Mouse (Mus musculus) G1E (cell line): ENCODE measurements around the gene Pofut2. TPM values are rescaled to one million over a fixed set of nuclear protein-coding genes. Genes with fewer than 3 reads are reported as not detected.

ENCODE experiments used
- ATAC-seq: 2 replicates; pipeline ENCODE4 v1.8.0; 2016; ENCODE audit warnings: mild to moderate bottlenecking; ENCODE audit not compliant: insufficient number of reproducible peaks, poor library complexity, low FRiP score, severe bottlenecking; ENCODE audit errors: extremely low read depth
- DNase-seq: peaks from one replicate; pipeline ENCODE4 v3.0.0; 2012; ENCODE audit warnings: low spot score
- H3K27me3 ChIP-seq: 2 replicates; pipeline ENCODE4 v1.6.1; 2012; ENCODE audit warnings: mild to moderate bottlenecking, low read length, inconsistent platforms; ENCODE audit not compliant: insufficient read depth
- H3K36me3 ChIP-seq: replicated peaks from 2 replicates; pipeline ENCODE3; 2012; ENCODE audit warnings: mild to moderate bottlenecking, inconsistent platforms
- H3K4me1 ChIP-seq: 2 replicates; pipeline ENCODE4 v1.6.1; 2012; ENCODE audit warnings: low read depth, low read length, inconsistent platforms, mixed read lengths; ENCODE audit not compliant: insufficient read depth
- H3K4me3 ChIP-seq: 2 replicates; pipeline ENCODE4 v1.5.1; 2012; ENCODE audit warnings: low read depth, mild to moderate bottlenecking, inconsistent platforms, low read length, moderate library complexity, mixed read lengths
- H3K9me3 ChIP-seq: replicated peaks from 2 replicates; pipeline ENCODE4 v1.6.1; 2012; ENCODE audit warnings: inconsistent platforms
- CTCF ChIP-seq: IDR thresholded peaks from 2 replicates; pipeline ENCODE4 v1.5.1; 2012; ENCODE audit warnings: low read depth, low read length, inconsistent platforms, mixed read lengths
- GATA1 ChIP-seq: IDR thresholded peaks from 2 replicates; pipeline ENCODE4 v1.6.1; 2012; ENCODE audit warnings: borderline replicate concordance, low read length, inconsistent platforms, mixed read lengths
- GATA2 ChIP-seq: IDR thresholded peaks from 2 replicates; pipeline ENCODE4 v1.6.1; 2012; ENCODE audit warnings: low read depth, low read length, inconsistent platforms, borderline replicate concordance
- POLR2AphosphoS5 ChIP-seq: IDR thresholded peaks from 2 replicates; pipeline ENCODE4 v1.6.1; 2012; ENCODE audit warnings: low read depth, low read length, inconsistent platforms; ENCODE audit not compliant: insufficient replicate concordance
- TAL1 ChIP-seq: conservative IDR thresholded peaks from 2 replicates; pipeline ENCODE4 v1.6.1; 2012; ENCODE audit warnings: low read depth, low read length, inconsistent platforms, mixed read lengths
- polyA plus RNA-seq: library from polyadenylated mRNA; stranded (reverse); fragments of >175 nt; gene quantifications from 2 replicates; pipeline ENCODE4 v1.2.3, GENCODE M21; 2012
- total RNA-seq, 2 experiments: library from RNA; stranded (forward) in 1 of 2; stranded (reverse) in 1 of 2; fragments of 200-1000 nt in 1 of 2; fragments of >200 nt in 1 of 2; fragmentation: Nextera tagmentation in 1 of 2; gene quantifications; 2 replicates each; pipeline ENCODE4 v1.2.3; 2014 to 2017

The Pofut2 gene
- total and polyA plus RNA-seq, 3 experiments, result 17.6 to 55.7 (median 31.3) TPM

GRCm38 (mm10) chr10:77222963-77223552 lies 36.0 kb upstream of the Pofut2 start:
- H3K4me3 ChIP-seq, result peak overlapping the region; percentile 18; the same call in 1 of the 2 replicates
- ATAC-seq (no peak), DNase-seq (no peak)
- no peaks in the 10 kb centered on the region for H3K36me3 ChIP-seq
- H3K4me1 ChIP-seq, result peaks cover 93% of the 10 kb centered on the region
- H3K27me3 ChIP-seq, result no peaks in the 10 kb centered on the region
- H3K9me3 ChIP-seq, result no peaks in the 10 kb centered on the region
- no peak for TF ChIP-seq GATA1
- no peak for TF ChIP-seq TAL1
- TF ChIP-seq GATA2, result no peak
- TF ChIP-seq POLR2AphosphoS5, result no peak
- no peak for TF ChIP-seq CTCF

- no peaks in the 10 kb centered on the region for H3K36me3 ChIP-seq
Observed at GRCm38 (mm10) chr10:77224390-77224789, 34.6 kb upstream of the Pofut2 start.

GRCm38 (mm10) chr10:77225414-77225813 lies 33.6 kb upstream of the Pofut2 start:
- TF ChIP-seq GATA2 (no peak), TAL1 (peak; percentile 46; the same call in 1 of the 2 replicates)
- peak overlapping the region; percentile 50; the same call in 1 of the 2 replicates for H3K4me3 ChIP-seq
- peaks cover 94% of the 10 kb centered on the region for H3K4me1 ChIP-seq
- ATAC-seq (peak; percentile 77), DNase-seq (peak; percentile 82)
- H3K36me3 ChIP-seq, result no peaks in the 10 kb centered on the region
- H3K9me3 ChIP-seq, result no peaks in the 10 kb centered on the region
- no peaks in the 10 kb centered on the region for H3K27me3 ChIP-seq

More at GRCm38 (mm10) chr10:77224390-77224789, 34.6 kb upstream of the Pofut2 start:
- no peaks in the 10 kb centered on the region for H3K27me3 ChIP-seq
- no peaks in the 10 kb centered on the region for H3K9me3 ChIP-seq
- peaks cover 94% of the 10 kb centered on the region for H3K4me1 ChIP-seq
- no peak for TF ChIP-seq CTCF
- 0 out of 2 replicates have a peak, but pooled peaks have one; percentile 36 for TF ChIP-seq TAL1
- H3K4me3 ChIP-seq, result no peak overlapping the region
- no peak for DNase-seq
- no peak for ATAC-seq

- ATAC-seq, result no peak
Observed at GRCm38 (mm10) chr10:77225995-77226688, 32.9 kb upstream of the Pofut2 start.

GRCm38 (mm10) chr10:77226691-77227367 lies 32.2 kb upstream of the Pofut2 start:
- Histone ChIP-seq H3K9me3 (no peaks in the 10 kb centered on the region), H3K4me3 (peak overlapping the region; percentile 20; the same call in 1 of the 2 replicates), H3K27me3 (no peaks in the 10 kb centered on the region), H3K4me1 (peaks cover 94% of the 10 kb centered on the region), H3K36me3 (peaks cover under 1% of the 10 kb centered on the region)
- ATAC-seq (no peak), DNase-seq (no peak)
- TF ChIP-seq GATA1, result no peak
- TF ChIP-seq TAL1, result no peak
- TF ChIP-seq CTCF, result no peak
- no peak for TF ChIP-seq POLR2AphosphoS5

More at GRCm38 (mm10) chr10:77225995-77226688, 32.9 kb upstream of the Pofut2 start:
- Histone ChIP-seq H3K4me3 (peak overlapping the region; percentile 50; the same call in 1 of the 2 replicates), H3K4me1 (peaks cover 94% of the 10 kb centered on the region), H3K9me3 (no peaks in the 10 kb centered on the region), H3K36me3 (no peaks in the 10 kb centered on the region), H3K27me3 (no peaks in the 10 kb centered on the region)
- no peak for DNase-seq
- no peak for TF ChIP-seq GATA2
- no peak for TF ChIP-seq GATA1
- TF ChIP-seq POLR2AphosphoS5, result no peak
- no peak for TF ChIP-seq TAL1
- no peak for TF ChIP-seq CTCF

- TF ChIP-seq GATA1, result no peak
- no peak for TF ChIP-seq CTCF
- no peak for TF ChIP-seq POLR2AphosphoS5
- TF ChIP-seq TAL1, result no peak
- TF ChIP-seq GATA2, result no peak
- Histone ChIP-seq H3K4me3 (peak overlapping the region; percentile 20; the same call in 1 of the 2 replicates), H3K4me1 (peaks cover 94% of the 10 kb centered on the region), H3K27me3 (no peaks in the 10 kb centered on the region), H3K9me3 (no peaks in the 10 kb centered on the region), H3K36me3 (peaks cover 3% of the 10 kb centered on the region)
- DNase-seq (no peak), ATAC-seq (no peak)
Observed at GRCm38 (mm10) chr10:77227368-77227723, 31.7 kb upstream of the Pofut2 start.
